Mouse (Mus musculus) heart, embryonic 11.5 days (tissue): ENCODE results near the gene Cdk1. TPM values are rescaled to one million over a fixed set of nuclear protein-coding genes. Genes with fewer than 3 reads are reported as not detected.

Experiments used
- ATAC-seq: fragments of 200-750 bp; cut with Nextera tagmentation; replicated peaks from 2 replicates; pipeline ENCODE4 v1.8.0; 2017; ENCODE audit warnings: moderate library complexity; ENCODE audit not compliant: insufficient number of reproducible peaks, low FRiP score, low TSS enrichment
- H3K27ac ChIP-seq: fragments of 300-500 bp; sonication (generic); 2 replicates; pipeline ENCODE4 v1.5.1; 2014; ENCODE audit warnings: mild to moderate bottlenecking, low read depth, low read length
- H3K27me3 ChIP-seq: fragments of 300-500 bp; sonication (generic); 2 replicates; pipeline ENCODE4 v1.6.1; 2014; ENCODE audit warnings: mild to moderate bottlenecking, low read length, mixed read lengths; ENCODE audit not compliant: control insufficient read depth, insufficient read depth
- H3K36me3 ChIP-seq: fragments of 300-500 bp; sonication (generic); 2 replicates; pipeline ENCODE4 v1.6.1; 2014; ENCODE audit warnings: mild to moderate bottlenecking, low read length, moderate library complexity, mixed read lengths; ENCODE audit not compliant: control insufficient read depth, insufficient read depth
- H3K4me1 ChIP-seq: fragments of 300-500 bp; sonication (generic); 2 replicates; pipeline ENCODE4 v1.6.1; 2014; ENCODE audit warnings: low read length; ENCODE audit not compliant: control insufficient read depth, insufficient read depth
- H3K4me2 ChIP-seq: fragments of 300-500 bp; sonication (generic); 2 replicates; pipeline ENCODE4 v1.6.1; 2014; ENCODE audit warnings: mild to moderate bottlenecking, moderate library complexity
- H3K4me3 ChIP-seq: fragments of 300-500 bp; sonication (generic); 2 replicates; pipeline ENCODE4 v1.5.1; 2014; ENCODE audit warnings: low read depth, low read length
- H3K9ac ChIP-seq: fragments of 300-500 bp; sonication (generic); 2 replicates; pipeline ENCODE4 v1.6.1; 2014; ENCODE audit warnings: mild to moderate bottlenecking, low read depth, low read length, moderate library complexity
- H3K9me3 ChIP-seq: fragments of 300-500 bp; sonication (generic); replicated peaks from 2 replicates; pipeline ENCODE4 v1.6.1; 2016; ENCODE audit warnings: low read length; ENCODE audit not compliant: control insufficient read depth
- WGBS: fragments of 180-500 bp; shearing (Covaris S2); extraction: QIAGEN DNeasy Blood & Tissue Kit; methylation state at CpG from one replicate; pipeline ENCODE4 v1.1.7; 2014; ENCODE audit not compliant: insufficient replicate concordance; 5-methylcytosine and 5-hydroxymethylcytosine counted together
- polyA plus RNA-seq: library from polyadenylated mRNA; unstranded; fragments of >200 nt; fragmentation: Nextera tagmentation; extraction: Ambion mirVana; gene quantifications from 2 replicates; pipeline ENCODE4 v1.2.1, GENCODE M21; 2014

Gene Cdk1
- polyA plus RNA-seq, 1 experiment from 2014 or later: 372 TPM

DNA sequence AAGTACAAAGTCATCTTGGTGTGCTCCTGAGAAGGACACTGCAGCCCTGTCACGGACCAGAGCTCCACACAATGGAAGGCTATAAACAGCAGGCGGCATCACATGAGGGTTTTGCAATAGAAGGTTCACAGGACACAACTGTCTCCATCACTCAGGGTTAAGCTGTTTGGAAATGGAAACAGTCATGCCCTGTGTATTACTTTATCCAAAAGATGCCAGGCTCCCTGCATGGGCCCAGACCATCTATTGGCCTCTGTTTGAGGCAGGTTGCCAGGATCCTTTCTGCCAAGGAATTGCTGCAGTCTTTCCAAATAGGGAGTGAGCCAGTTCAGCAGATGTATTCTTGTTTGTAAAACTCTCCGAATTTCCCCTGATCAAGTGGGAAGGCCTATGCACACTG is 26.3 kb downstream of the Cdk1 start:
- H3K9ac ChIP-seq: no peak overlapping the region
- ATAC-seq: no peak

DNA sequence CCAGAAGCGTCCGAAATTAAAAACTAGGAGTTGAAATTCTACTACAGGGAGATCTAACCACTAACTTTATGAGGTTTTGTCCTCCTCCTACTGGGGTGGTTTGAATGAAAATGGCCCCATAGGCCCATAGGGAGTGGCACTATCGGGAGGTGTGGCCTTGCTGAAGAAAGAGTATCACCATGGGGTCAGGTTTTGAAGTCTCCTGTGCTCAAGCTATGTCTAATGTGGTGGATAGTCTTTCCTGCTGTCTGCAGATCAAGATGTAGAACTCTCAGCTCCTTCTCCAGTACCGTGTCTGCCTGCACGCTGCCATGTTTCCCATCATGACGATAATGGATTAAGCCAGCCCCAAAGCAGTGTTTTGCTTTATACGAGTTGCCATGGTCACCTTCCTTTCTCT is 27.9 kb downstream of the Cdk1 start:
- 85% methylated on average over 7 of the region's 7 CpGs for WGBS
- no peak for ATAC-seq

More for the DNA sequence above, 26.3 kb downstream of the Cdk1 start:
- Histone ChIP-seq H3K9me3 (no peaks in the 10 kb centered on the region), H3K4me2 (no peak overlapping the region), H3K27ac (no peak overlapping the region), H3K4me3 (no peak overlapping the region), H3K4me1 (no peaks in the 10 kb centered on the region), H3K27me3 (no peaks in the 10 kb centered on the region), H3K36me3 (no peaks in the 10 kb centered on the region)
- WGBS: 88% methylated on average over 3 of the region's 3 CpGs

DNA sequence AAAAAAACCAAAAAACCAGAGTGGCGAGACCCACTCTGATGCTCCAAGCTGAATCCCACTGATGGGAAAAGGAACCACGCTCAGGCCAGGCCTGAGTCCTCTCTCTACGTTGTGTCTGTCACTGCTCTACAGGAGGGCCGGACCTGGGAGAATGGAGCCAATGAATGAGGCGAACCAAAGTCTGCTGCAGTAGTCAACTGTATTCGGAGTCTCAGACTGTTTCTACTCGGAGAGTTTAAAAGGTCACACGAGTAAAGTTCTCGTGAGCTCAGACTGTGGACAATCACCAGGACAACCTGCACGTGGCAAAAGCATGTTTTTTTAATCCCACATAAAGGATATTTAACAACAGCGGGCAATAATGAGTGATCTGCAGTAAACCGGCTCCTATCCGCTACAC is 28.8 kb downstream of the Cdk1 start:
- Histone ChIP-seq H3K27ac (no peak overlapping the region), H3K36me3 (no peaks in the 10 kb centered on the region), H3K4me1 (no peaks in the 10 kb centered on the region), H3K4me3 (no peak overlapping the region), H3K9ac (no peak overlapping the region), H3K9me3 (no peaks in the 10 kb centered on the region), H3K27me3 (no peaks in the 10 kb centered on the region), H3K4me2 (no peak overlapping the region)
- ATAC-seq: no peak
- 85% methylated on average over 13 of the region's 13 CpGs for WGBS

More for the DNA sequence above, 27.9 kb downstream of the Cdk1 start:
- Histone ChIP-seq H3K27me3 (no peaks in the 10 kb centered on the region), H3K9me3 (no peaks in the 10 kb centered on the region), H3K27ac (no peak overlapping the region), H3K4me3 (no peak overlapping the region), H3K4me1 (no peaks in the 10 kb centered on the region), H3K9ac (no peak overlapping the region), H3K4me2 (no peak overlapping the region), H3K36me3 (no peaks in the 10 kb centered on the region)

DNA sequence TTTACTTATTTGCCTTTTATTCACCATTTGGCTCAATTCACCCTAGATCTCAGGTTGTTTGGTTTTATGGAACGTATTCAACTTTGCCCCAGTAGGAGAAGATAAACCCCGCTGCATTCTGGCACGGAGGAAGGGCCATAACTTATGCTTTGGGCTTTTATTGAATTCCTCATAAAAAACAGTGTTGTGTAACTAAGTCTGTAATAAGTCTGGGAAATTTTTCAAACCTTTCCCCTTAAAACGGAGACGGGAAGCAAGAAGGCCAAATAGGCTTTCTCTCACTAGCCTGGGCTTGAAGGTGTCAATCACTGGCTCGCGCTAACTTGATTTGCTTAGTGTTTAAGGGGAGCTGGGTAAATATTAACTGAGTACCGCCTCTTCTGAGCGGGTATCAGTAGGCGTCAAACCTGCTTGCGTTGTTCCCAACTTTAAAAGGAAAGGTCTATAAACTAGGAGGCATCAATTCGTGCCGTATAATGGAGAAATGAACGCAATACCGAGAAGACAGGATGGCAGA is 31.2 kb downstream of the Cdk1 start:
- peak overlapping the region; percentile 52; the same call in 1 of the 2 replicates for H3K9ac ChIP-seq
- H3K4me1 ChIP-seq: no peaks in the 10 kb centered on the region
- no peaks in the 10 kb centered on the region for H3K36me3 ChIP-seq
- H3K4me3 ChIP-seq: no peak overlapping the region
- 49% methylated on average over 15 of the region's 15 CpGs for WGBS
- peak overlapping the region; percentile 55 for H3K4me2 ChIP-seq
- H3K27me3 ChIP-seq: no peaks in the 10 kb centered on the region
- H3K27ac ChIP-seq: no peak overlapping the region
- no peak for ATAC-seq
- H3K9me3 ChIP-seq: no peaks in the 10 kb centered on the region

DNA sequence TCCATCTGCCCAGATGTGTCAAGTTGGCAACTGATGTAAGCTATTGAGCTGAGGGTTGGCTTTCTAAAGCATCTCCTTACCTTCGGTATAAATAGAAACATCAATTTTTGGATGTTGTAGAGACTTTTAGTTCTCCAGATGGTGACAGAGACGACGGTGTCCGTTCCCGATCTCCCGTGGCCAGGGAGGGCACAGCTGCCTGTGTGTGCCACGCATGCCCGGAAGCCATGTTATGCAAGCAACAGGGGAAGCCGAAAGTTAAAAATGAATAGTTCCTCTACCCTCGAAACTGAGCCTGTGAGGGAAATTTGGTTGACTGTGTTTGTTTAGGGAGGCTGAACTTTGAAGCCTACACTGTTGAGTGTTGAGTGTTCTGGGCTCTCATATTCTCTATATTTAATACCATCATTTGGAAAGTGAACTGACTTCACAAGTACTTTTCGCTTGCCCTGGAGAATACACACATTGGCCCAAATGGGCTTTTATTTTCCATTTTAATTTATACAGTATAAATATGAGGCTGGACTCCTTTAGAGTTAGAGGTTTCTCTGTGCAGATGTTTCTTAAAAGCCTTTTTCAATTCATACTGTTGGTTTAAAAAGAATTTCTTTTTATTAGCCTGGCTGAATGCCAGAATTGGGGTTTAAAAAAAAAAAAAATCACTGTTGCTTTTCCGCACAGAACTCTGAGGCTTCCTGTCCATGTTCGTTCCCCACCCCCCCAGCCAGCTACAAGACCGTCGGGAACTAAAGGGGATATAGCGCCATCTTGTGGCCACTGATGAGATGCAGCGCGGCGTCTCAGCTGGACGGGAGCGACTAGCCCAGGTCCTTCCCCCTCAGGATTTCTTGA is 31.8 kb downstream of the Cdk1 start:
- Histone ChIP-seq H3K36me3 (no peaks in the 10 kb centered on the region), H3K4me1 (no peaks in the 10 kb centered on the region), H3K9me3 (no peaks in the 10 kb centered on the region), H3K4me2 (peak overlapping the region; percentile 55), H3K27ac (no peak overlapping the region), H3K27me3 (no peaks in the 10 kb centered on the region), H3K4me3 (no peak overlapping the region), H3K9ac (peak overlapping the region; percentile 52; the same call in 1 of the 2 replicates)
- WGBS: 45% methylated on average over 21 of the region's 21 CpGs
- ATAC-seq: no peak

DNA sequence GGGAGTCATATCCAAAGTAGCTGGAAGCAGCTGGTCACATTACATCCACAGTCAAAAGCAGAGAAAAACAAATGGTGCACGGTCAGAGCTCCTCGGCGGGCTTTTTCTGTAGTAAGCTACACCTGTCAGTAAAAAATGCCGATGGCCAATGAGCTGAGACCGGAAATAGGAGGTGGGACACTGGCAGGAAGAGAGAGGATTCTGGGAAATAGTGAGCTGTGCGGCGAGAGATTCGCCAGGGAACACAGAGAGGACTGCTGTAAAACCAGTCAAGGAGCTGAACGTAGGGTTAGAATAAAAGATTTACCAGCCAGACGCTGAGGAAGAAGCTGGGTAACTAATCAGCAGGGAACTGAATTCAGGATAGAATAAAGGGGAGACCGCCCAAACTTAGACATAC is 34.2 kb downstream of the Cdk1 start:
- 76% methylated on average over 11 of the region's 11 CpGs for WGBS
- Histone ChIP-seq H3K27ac (no peak overlapping the region), H3K4me3 (no peak overlapping the region), H3K4me2 (no peak overlapping the region), H3K9me3 (no peaks in the 10 kb centered on the region), H3K36me3 (no peaks in the 10 kb centered on the region), H3K9ac (no peak overlapping the region), H3K27me3 (no peaks in the 10 kb centered on the region), H3K4me1 (no peaks in the 10 kb centered on the region)
- no peak for ATAC-seq

DNA sequence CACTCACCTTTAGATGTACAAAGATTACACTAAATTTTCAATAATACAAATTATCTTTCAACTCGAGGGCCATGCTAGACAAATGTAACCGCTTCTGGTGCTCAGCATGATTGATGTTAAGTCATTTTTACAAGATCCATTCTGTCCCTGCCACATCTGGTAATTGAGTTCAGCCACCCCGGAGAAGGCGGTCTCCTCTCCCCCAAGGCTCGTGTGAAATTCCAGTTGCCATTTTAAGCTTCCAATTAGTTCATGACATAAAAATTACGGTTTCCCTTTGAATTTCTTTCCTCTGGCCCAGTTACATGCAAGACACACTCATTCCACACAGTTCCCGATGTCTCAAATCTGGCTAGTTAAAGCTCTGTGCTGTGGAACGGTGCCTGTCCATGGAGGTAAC is 38.8 kb downstream of the Cdk1 start:
- no peaks in the 10 kb centered on the region for H3K4me1 ChIP-seq
- no peak overlapping the region for H3K9ac ChIP-seq
- 76% methylated on average over 8 of the region's 8 CpGs for WGBS
- no peak overlapping the region for H3K4me2 ChIP-seq
- H3K4me3 ChIP-seq: no peak overlapping the region
- no peaks in the 10 kb centered on the region for H3K36me3 ChIP-seq
- no peak overlapping the region for H3K27ac ChIP-seq
- H3K9me3 ChIP-seq: no peaks in the 10 kb centered on the region
- H3K27me3 ChIP-seq: no peaks in the 10 kb centered on the region
- ATAC-seq: no peak

DNA sequence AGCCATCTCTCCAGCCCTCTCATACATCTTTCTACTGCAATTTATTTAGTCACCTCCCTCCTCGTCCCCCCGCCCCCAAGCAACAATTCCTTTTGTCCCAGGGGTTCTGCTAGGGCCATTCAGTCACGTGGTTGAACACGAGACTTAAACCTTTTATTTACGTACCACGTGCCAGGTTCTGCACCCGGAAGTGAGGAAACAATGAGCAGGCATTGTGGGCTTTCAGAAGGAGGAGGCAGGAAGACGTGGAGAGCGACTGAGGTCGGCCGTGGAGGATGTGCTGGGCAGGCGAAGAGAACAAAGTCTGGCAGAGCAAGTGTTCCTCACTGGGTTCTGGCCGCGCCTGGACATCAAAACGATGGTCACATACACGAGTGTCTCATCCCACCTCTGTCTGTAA is 40.9 kb downstream of the Cdk1 start:
- Histone ChIP-seq H3K27ac (no peak overlapping the region), H3K4me3 (no peak overlapping the region), H3K9ac (no peak overlapping the region), H3K4me1 (no peaks in the 10 kb centered on the region), H3K27me3 (no peaks in the 10 kb centered on the region), H3K4me2 (no peak overlapping the region), H3K9me3 (no peaks in the 10 kb centered on the region), H3K36me3 (no peaks in the 10 kb centered on the region)
- no peak for ATAC-seq
- 78% methylated on average over 16 of the region's 16 CpGs for WGBS

DNA sequence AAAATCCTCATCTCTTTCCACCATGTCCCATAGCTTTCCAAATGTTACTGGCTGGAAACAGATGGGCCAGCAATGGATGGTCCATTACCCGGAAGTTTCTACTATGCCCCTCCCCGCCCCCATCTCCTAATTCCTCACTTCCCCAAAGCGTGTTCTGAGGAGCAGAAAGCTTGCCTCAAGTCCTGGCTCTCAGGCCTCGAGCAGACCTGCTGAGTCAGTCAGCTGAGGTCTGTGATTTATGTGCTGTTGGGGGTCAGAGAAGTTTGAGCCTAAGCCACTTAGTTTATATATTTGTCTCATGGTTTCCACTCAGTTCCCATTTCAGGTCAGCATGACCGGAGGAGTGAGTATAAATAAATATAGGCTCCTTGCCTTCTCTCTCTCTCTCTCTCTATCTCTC is 43.6 kb downstream of the Cdk1 start:
- no peaks in the 10 kb centered on the region for H3K36me3 ChIP-seq
- ATAC-seq: no peak
- H3K9me3 ChIP-seq: no peaks in the 10 kb centered on the region
- H3K4me3 ChIP-seq: no peak overlapping the region
- 64% methylated on average over 5 of the region's 5 CpGs for WGBS
- no peak overlapping the region for H3K4me2 ChIP-seq
- no peak overlapping the region for H3K9ac ChIP-seq
- no peak overlapping the region for H3K27ac ChIP-seq
- no peaks in the 10 kb centered on the region for H3K27me3 ChIP-seq
- H3K4me1 ChIP-seq: peaks cover 4% of the 10 kb centered on the region
